Mouse (Mus musculus): ENCODE measurements around the gene Pdia4. TPM values are rescaled to one million over a fixed set of nuclear protein-coding genes. Genes with fewer than 3 reads are reported as not detected.
"Not testable (repeated sequence)": the region's sequence is repeated elsewhere in the genome, so short reads cannot be mapped to it uniquely, and the experiment has no call there.

Gene Pdia4
- total RNA-seq, 2 experiments from 2014 or later = 10.2 to 14.4 TPM

DNA sequence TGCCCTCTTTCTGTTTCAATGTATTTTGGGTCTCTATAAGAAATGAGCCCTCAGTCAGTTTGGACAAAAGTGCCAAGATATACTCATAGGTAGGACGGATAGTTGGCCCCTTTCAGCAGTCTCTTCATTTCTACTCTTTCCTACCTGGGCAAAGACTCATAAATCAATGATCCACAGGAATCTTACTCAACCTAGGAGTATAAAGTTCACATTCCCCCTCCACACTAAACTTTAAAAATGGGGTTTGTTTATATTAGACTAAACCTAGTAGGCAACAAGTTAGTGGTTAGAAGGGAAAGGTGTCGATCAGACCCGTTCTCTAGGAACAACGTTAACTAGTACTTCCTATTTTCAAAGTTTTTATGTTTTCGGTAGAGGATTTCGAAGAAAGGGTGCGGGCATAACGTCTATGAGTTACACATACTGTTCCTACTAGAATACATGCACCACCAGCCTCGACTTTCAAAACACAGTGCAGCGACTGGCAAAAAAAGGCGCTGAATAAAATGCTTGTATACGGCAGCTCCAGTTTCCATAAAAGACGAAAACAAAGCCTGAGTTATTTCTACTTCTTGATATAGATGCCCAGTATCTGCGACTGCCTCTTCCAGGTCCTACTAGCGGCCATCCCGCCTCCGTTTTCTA, 837 bp downstream of the Pdia4 start:
- no peak for DNase-seq (ENCODE audit: low spot score)

DNA sequence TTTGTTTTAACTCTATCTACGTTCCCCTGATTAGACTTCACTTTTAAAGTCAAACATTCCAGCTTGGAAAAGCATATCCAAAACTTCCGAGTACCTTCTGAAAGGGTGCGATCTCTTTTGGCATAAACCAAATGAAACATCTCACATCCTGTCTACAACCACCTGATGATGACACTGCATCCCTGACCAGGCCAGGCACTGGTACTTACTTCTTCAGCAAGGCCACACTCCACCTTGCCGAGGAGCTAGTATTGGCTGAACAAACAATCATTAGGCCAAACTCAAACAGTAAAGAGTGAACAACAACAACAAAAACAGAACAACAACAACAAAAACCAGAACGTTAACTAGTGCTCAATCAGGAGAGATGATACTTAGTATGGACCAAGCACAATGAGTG, 1.9 kb downstream of the Pdia4 start:
- no peak for DNase-seq (ENCODE audit: low spot score)

DNA sequence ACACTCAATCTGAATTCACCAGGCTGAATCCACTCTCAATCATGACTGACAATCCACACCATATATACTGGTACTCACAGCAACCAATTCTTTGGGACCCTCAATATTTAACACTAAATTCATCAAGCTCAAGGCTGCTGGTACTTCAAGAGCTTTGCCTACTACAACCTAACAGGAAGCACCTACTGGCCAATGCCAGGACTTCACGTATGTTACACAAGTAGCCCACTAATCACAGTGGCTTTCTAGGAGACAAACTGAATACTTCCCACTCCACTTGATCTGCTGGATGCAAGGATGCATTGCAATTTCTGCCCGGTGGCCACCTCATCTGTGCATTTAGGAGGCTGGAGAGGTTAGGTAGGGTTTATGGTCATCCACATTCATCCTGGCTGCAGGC, 3.0 kb downstream of the Pdia4 start:
- DNase-seq (ENCODE audit: low spot score) = no peak

GRCm38 (mm10) chr6:47809053-47809452, 4.2 kb downstream of the Pdia4 start:
- DNase-seq (ENCODE audit: low spot score) = no peak

DNA sequence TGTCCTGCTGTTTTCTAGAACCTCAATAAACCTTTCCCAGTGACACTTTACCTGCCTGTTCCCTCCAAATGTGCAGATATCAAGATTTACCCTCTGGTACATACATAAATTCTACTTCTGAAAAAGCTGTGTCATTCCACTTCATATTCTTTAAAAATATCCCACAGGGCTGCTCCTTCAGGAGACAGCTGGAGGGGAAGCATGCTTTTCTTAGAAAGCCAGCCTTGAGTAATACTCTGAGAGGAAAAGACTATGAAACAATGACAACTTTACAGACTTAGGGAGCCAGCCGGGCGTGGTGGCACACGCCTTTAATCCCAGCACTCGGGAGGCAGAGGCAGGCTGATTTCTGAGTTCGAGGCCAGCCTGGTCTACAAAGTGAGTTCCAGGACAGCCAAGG, 4.7 kb downstream of the Pdia4 start:
- no peak for DNase-seq (ENCODE audit: low spot score)

DNA sequence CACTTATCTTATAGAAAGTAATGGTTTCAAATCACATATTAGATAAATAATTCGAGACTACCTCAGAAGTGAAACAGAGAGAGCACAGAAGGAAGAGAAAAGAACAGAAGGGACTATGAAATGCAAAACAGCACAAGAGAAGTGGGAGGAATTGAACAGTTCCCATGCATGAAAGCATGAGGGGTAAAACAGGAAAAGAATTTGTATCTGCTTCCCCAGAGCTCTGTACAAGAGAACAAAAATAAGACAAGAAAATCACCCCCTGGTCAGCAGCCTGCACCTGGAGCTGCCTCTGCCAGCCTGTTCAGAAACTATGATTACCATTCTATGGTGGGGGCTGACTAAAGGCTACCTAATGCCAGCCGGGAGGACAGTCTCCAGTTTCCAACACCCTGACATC, 5.8 kb downstream of the Pdia4 start:
- DNase-seq (ENCODE audit: low spot score) = no peak

DNA sequence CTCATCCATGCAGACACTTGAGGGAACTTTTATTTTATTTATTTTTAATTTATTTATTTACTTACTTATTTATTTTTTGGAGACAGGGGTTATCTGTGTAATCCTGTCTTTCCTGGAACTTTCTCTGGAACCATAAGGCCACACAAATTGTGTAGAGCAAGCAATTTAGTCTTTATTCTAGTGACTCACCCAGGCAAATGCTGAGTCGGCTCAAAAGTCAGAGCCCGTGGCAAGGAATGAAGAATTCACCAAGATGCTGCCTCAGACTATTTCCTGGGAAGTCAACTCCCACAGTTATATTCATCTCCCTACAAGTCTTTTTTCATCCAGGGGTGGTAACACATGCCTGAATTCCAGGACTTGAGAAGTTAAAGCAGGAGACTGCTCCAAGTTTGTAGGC, 7.7 kb downstream of the Pdia4 start:
- DNase-seq (ENCODE audit: low spot score) = no peak

- peak; percentile 60 for DNase-seq (ENCODE audit: low spot score)
Observed at GRCm38 (mm10) chr6:47799079-47799478, 14.2 kb downstream of the Pdia4 start.

DNA sequence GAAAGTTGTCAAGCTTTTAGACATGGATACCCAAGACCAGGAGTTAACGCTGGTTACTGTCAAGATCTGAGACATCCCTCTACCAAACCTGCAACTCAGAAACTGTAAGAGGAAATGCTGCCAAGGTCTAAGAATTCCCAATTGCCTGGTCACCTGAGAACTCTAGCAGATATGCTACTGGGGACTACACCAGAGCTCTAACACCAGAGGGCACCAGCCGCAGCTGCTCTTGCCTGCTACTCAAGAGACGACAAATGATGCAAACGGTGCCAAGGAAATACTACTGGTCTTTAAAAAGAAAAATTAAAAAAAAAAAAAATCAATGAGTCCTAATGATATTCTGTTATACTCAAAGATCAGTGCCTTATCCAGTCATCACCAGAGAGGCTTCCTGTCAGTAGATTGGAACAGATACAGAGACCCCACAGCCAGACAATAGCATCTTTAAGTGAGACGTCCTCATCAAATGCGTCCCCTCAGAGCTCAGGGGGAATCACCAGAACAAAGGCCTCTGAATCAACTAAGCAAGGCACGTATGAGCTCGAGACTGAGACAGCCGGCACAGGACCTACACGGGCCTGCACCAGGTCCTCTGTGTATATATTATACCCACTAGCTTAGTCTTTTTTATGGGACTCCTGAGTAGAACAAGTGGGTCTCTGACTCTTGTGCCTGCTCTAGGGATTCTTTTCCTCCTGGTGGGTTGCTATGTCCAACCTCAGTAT, 19.0 kb downstream of the Pdia4 start:
- peak; percentile 18 for DNase-seq (ENCODE audit: low spot score)

GRCm38 (mm10) chr6:47793284-47793683, 19.9 kb downstream of the Pdia4 start:
- DNase-seq (ENCODE audit: low spot score) = no peak

- no peak for DNase-seq (ENCODE audit: low spot score)
Observed at GRCm38 (mm10) chr6:47792533-47792932, 20.7 kb downstream of the Pdia4 start.

GRCm38 (mm10) chr6:47790745-47791144, 22.5 kb downstream of the Pdia4 start:
- DNase-seq (ENCODE audit: low spot score) = peak; percentile 19

GRCm38 (mm10) chr6:47788821-47789220, 24.4 kb downstream of the Pdia4 start:
- DNase-seq (ENCODE audit: low spot score) = peak; percentile 11

DNA sequence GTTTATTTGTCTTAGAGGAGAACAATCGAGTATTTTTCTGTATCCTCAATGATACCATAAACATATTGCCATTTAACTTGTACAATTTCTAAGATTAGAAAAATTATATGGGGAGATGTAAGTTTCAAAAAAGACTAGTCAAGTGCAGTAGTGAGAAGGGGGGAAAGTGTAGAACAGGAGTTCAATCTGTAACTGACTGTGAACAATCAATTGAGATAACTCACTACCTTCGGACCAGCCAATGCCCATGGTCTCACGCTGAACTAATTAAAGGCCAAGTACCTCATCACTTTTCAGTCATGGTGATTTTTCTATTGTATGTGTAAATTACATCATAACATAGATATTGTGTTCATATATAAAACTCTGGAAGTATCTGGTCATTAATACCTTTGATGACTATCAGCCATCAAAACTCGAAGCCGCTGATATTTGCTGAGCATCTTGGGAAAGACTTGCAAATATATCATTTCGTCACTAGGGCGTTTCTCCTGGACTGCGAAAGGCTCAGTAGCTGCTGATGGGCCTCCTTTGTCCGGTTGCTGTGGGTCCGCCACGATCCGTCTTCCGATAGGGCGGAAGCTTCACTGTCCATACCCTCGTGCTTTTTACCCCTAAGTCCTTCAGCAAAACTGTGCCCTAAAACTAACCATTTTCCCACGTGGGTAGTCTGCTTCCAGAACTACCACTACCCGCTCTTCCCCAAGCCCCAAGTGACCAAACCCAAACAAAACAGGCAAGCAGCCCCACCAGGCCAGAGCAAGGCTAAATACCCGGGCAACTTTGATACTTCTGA, 25.1 kb downstream of the Pdia4 start:
- DNase-seq (ENCODE audit: low spot score) = peak; percentile 85

GRCm38 (mm10) chr6:47784707-47785412, 28.4 kb downstream of the Pdia4 start:
- no peak for DNase-seq (ENCODE audit: low spot score)

- DNase-seq (ENCODE audit: low spot score) = peak; percentile 63
Observed at GRCm38 (mm10) chr6:47781091-47781968, 31.9 kb downstream of the Pdia4 start.

DNA sequence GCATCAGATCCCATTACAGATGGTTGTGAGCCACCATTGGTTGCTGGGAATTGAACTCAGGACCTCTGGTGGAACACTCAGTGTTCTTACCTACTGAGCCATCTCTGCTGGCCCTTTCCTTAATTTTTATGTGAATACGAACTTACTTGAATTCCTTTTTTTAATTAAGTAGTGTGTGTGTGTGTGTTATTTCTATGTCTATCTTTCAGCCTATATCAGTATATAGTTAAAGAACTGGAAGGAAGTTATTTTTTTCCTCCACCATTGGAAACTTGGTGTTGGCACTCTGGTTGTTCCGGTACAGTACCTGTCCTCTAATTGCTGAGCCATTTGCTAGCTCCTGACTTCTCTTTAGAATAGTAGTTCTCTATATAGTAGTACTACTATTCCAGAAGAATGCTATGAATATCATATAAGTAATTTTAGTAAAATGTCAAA, 32.6 kb downstream of the Pdia4 start:
- no peak for DNase-seq (ENCODE audit: low spot score)

- DNase-seq (ENCODE audit: low spot score) = not testable (repeated sequence)
Observed at GRCm38 (mm10) chr6:47771760-47772159, 41.5 kb downstream of the Pdia4 start.

DNA sequence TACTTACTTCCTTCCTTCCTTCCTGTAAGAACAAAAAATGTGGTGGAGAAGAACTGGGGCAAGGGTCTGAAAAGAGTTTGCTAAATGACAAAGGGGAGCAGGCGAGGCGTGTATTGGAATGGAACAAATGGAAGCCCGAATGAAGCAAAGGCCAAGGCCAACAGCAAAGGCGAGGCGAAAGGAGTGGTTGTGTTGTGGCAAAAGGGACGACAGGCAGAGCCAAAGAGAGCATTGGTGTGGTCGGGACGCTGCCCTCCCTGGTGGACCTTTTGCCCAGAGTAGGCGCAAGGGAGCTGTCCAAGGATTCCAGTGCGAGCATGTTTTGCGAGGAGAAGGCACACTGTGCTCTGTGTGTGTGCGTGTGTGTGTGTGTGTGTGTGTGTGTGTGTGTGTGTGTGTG, 42.1 kb downstream of the Pdia4 start:
- DNase-seq (ENCODE audit: low spot score) = not testable (repeated sequence)

GRCm38 (mm10) chr6:47769861-47770260, 43.4 kb downstream of the Pdia4 start:
- not testable (repeated sequence) for DNase-seq (ENCODE audit: low spot score)

DNA sequence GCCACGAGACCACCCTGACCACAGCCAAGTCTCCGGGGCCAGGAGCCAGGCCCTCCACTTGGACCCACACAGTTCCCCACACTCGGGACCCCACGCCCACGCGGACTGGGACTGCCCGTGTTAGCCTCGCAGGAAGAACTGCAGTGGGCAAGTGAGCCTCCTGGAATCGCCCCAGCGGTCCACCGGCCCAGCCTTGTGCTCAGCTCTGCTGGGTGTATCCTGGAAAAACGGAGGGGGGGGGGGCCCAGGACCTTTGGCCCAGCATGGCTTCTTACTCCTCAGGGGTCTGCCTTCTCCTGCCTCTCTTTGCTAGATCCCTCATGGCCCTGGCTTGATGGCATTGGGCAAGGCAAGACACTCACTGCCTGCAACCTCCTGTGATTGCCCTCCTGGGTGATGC, 44.7 kb downstream of the Pdia4 start:
- DNase-seq (ENCODE audit: low spot score) = not testable (repeated sequence)

All from gastrocnemius, adult 18-20 months (tissue).